Comparison of ENCODE assay signal across 29 mouse cellular contexts in genomic region chr2:37376018-37376417, GRCm38 (mm10). TPM values are rescaled to one million over a fixed set of nuclear protein-coding genes. Genes with fewer than 3 reads are reported as not detected.
A peak's percentile ranks its signal among the peaks of the same experiment; 100 is the strongest.
DNase-seq lines count a peak whose midpoint lies in the region; ATAC-seq and TF ChIP-seq lines count a peak whose summit lies in the region.
"Had no signal": no experiment of that assay in that cellular context is flagged by ENCODE, and none has a peak within 500 bp of the region (broad histone marks: within the 10 kb centered on the region; RNA-seq: fewer than 3 reads in every experiment).

No protein-coding gene starts in this region.

- no peak overlapping the region for H3K9ac ChIP-seq in limb, embryonic 14.5 days (ENCODE audit: low read depth, low read length, severe bottlenecking)
- H3K9ac ChIP-seq: embryonic facial prominence, embryonic 13.5 days; hindbrain, embryonic 14.5 days; intestine, embryonic 15.5 days; neural tube, embryonic 12.5 days had no signal

- no peak for ATAC-seq in limb, embryonic 14.5 days (ENCODE audit: low FRiP score, low read depth)
- ATAC-seq in G1E (ENCODE audit: extremely low read depth, insufficient number of reproducible peaks, low FRiP score, poor library complexity, severe bottlenecking) = peak; percentile 92
- peak; percentile 93 for ATAC-seq in megakaryocyte progenitor cell, adult 5-6 weeks (replicated peaks; ENCODE audit: poor library complexity)
- no peak for ATAC-seq in monocyte, adult 5-6 weeks (replicated peaks; ENCODE audit: insufficient number of reproducible peaks, low FRiP score, low TSS enrichment, poor library complexity, severe bottlenecking)
- ATAC-seq: activated CD4-positive, CD25-positive, alpha-beta regulatory T cell, adult 4 months; intestine, embryonic 15.5 days; lung, postnatal 0 days had no signal

- WGBS in limb, embryonic 14.5 days = 100% methylated on average over 1 of the region's 1 CpGs
- 95% methylated on average over 1 of the region's 1 CpGs for WGBS in limb, embryonic 10.5 days
- WGBS in forebrain, embryonic 10.5 days = 100% methylated on average over 1 of the region's 1 CpGs
- whole genome bisulfite sequencing in kidney, adult 2 months = 85% methylated on average over 1 of the region's 1 CpGs

- peaks cover 62% of the 10 kb centered on the region for H3K36me3 ChIP-seq in limb, embryonic 14.5 days (ENCODE audit: control insufficient read depth, insufficient read depth, low read length)
- peaks cover 85% of the 10 kb centered on the region for H3K36me3 ChIP-seq in limb, embryonic 10.5 days
- H3K36me3 ChIP-seq in G1E (replicated peaks) = peaks cover 46% of the 10 kb centered on the region
- peaks cover 95% of the 10 kb centered on the region for H3K36me3 ChIP-seq in forebrain, embryonic 10.5 days (replicated peaks)
- peaks cover 8% of the 10 kb centered on the region for H3K36me3 ChIP-seq in kidney, adult 2 months (ENCODE audit: control insufficient read depth, insufficient read depth, low read length)

- H3K27ac ChIP-seq in limb, embryonic 14.5 days (replicated peaks; ENCODE audit: low read depth, low read length) = no peak overlapping the region
- H3K27ac ChIP-seq in limb, embryonic 10.5 days = no peak overlapping the region
- no peak overlapping the region for H3K27ac ChIP-seq in forebrain, embryonic 10.5 days
- no peak overlapping the region for H3K27ac ChIP-seq in kidney, adult 2 months (ENCODE audit: insufficient read depth, low read depth, low read length)
- H3K27ac ChIP-seq: embryonic facial prominence, embryonic 13.5 days; heart, embryonic 10.5 days; hindbrain, embryonic 14.5 days; intestine, embryonic 15.5 days; neural tube, embryonic 12.5 days; stomach, postnatal 0 days had no signal

- H3K4me3 ChIP-seq in limb, embryonic 14.5 days (replicated peaks; ENCODE audit: low read length) = no peak overlapping the region
- H3K4me3 ChIP-seq in limb, embryonic 10.5 days = no peak overlapping the region
- no peak overlapping the region for H3K4me3 ChIP-seq in G1E (ENCODE audit: low read depth, low read length)
- no peak overlapping the region for H3K4me3 ChIP-seq in forebrain, embryonic 10.5 days
- H3K4me3 ChIP-seq in kidney, adult 2 months (ENCODE audit: insufficient read depth, low read depth, low read length) = no peak overlapping the region
- H3K4me3 ChIP-seq: embryonic facial prominence, embryonic 13.5 days; heart, embryonic 10.5 days; intestine, embryonic 15.5 days; megakaryocyte, embryonic 14.5 days; neural tube, embryonic 12.5 days had no signal

- DNase-seq in limb, embryonic 14.5 days (ENCODE audit: low spot score) = peak; percentile 9
- no peak for DNase-seq in limb, embryonic 10.5 days (ENCODE audit: low spot score)
- DNase-seq in G1E (ENCODE audit: low spot score) = no peak
- peak; percentile 16 for DNase-seq in c-Kit-positive CD71-positive TER-119-positive erythroid progenitor cells, embryonic 14.5 days (ENCODE audit: low spot score)
- no peak for DNase-seq in forebrain, embryonic 10.5 days (ENCODE audit: extremely low spot score, low spot score)
- DNase-seq in kidney, adult 2 months = no peak
- DNase-seq: adrenal gland, postnatal 14 days; cerebellum, adult 8-10 months; gastrocnemius, postnatal 10 days; heart, postnatal 10 days; kidney, postnatal 10 days; right cerebral cortex, postnatal 14 days; thymus, postnatal 25 days had no signal

- H3K4me1 ChIP-seq in limb, embryonic 14.5 days (ENCODE audit: control insufficient read depth, insufficient read depth, low read length) = no peaks in the 10 kb centered on the region
- no peaks in the 10 kb centered on the region for H3K4me1 ChIP-seq in limb, embryonic 10.5 days
- peaks cover 19% of the 10 kb centered on the region for H3K4me1 ChIP-seq in G1E (ENCODE audit: insufficient read depth, low read depth, low read length)
- H3K4me1 ChIP-seq in forebrain, embryonic 10.5 days = no peaks in the 10 kb centered on the region
- no peaks in the 10 kb centered on the region for H3K4me1 ChIP-seq in kidney, adult 2 months (ENCODE audit: control insufficient read depth, insufficient read depth, low read length)
- H3K4me1 ChIP-seq: embryonic facial prominence, embryonic 13.5 days; heart, embryonic 10.5 days; intestine, embryonic 15.5 days; neural tube, embryonic 12.5 days had no signal

- H3K9me3 ChIP-seq in limb, embryonic 14.5 days (ENCODE audit: control insufficient read depth, low read length) = no peaks in the 10 kb centered on the region
- H3K9me3 ChIP-seq in limb, embryonic 10.5 days (replicated peaks) = no peaks in the 10 kb centered on the region
- H3K9me3 ChIP-seq in G1E (replicated peaks) = no peaks in the 10 kb centered on the region
- no peaks in the 10 kb centered on the region for H3K9me3 ChIP-seq in forebrain, embryonic 10.5 days
- H3K9me3 ChIP-seq: embryonic facial prominence, embryonic 13.5 days; heart, embryonic 10.5 days; intestine, embryonic 15.5 days; megakaryocyte, embryonic 14.5 days; neural tube, embryonic 12.5 days had no signal

- TF ChIP-seq CTCF in G1E (IDR thresholded peaks at IDR 0.05; ENCODE audit: low read depth, low read length) = no peak
- no peak for TF ChIP-seq CTCF in kidney, adult 2 months (conservative IDR thresholded peaks at IDR 0.05; ENCODE audit: insufficient read depth, insufficient read length, low read depth, low read length)

- TF ChIP-seq POLR2A in limb, embryonic 14.5 days (IDR thresholded peaks at IDR 0.05; ENCODE audit: borderline replicate concordance, extremely low read depth, insufficient read depth, insufficient read length) = no peak
- TF ChIP-seq POLR2A in kidney, adult 2 months (IDR thresholded peaks at IDR 0.05; ENCODE audit: low read depth, low read length) = no peak

- no peak overlapping the region for H3K4me2 ChIP-seq in limb, embryonic 14.5 days (replicated peaks; ENCODE audit: low read depth, low read length, severe bottlenecking)
- H3K4me2 ChIP-seq: embryonic facial prominence, embryonic 13.5 days; hindbrain, embryonic 14.5 days; intestine, embryonic 15.5 days; neural tube, embryonic 12.5 days had no signal

- no peaks in the 10 kb centered on the region for H3K27me3 ChIP-seq in limb, embryonic 14.5 days (ENCODE audit: control insufficient read depth, insufficient read depth, low read length)
- no peaks in the 10 kb centered on the region for H3K27me3 ChIP-seq in limb, embryonic 10.5 days (ENCODE audit: low read depth, poor library complexity, severe bottlenecking)
- H3K27me3 ChIP-seq in G1E (ENCODE audit: insufficient read depth, low read length) = no peaks in the 10 kb centered on the region
- no peaks in the 10 kb centered on the region for H3K27me3 ChIP-seq in forebrain, embryonic 10.5 days (ENCODE audit: poor library complexity, severe bottlenecking)
- H3K27me3 ChIP-seq in kidney, adult 2 months (replicated peaks; ENCODE audit: control insufficient read depth, insufficient read depth, low read length) = no peaks in the 10 kb centered on the region
- H3K27me3 ChIP-seq: embryonic facial prominence, embryonic 13.5 days; intestine, embryonic 15.5 days; megakaryocyte, embryonic 14.5 days; neural tube, embryonic 12.5 days had no signal

RNA-seq across cellular contexts. Expression of gene Pdcl, which starts 16.9 kb away (rescaled TPM):
- polyA plus RNA-seq in limb, embryonic 14.5 days (2012; rRNA removed) = 25.1 and 26.7 TPM in 2 replicates
- 38.6 and 41.0 TPM in 2 replicates for polyA plus RNA-seq in limb, embryonic 14.5 days (2014; fragmentation: Nextera tagmentation; extraction: Ambion mirVana)
- polyA plus RNA-seq in limb, embryonic 10.5 days (2016; fragmentation: Nextera tagmentation; extraction: Ambion mirVana) = 37.2 and 43.8 TPM in 2 replicates
- total RNA-seq in G1E (2014; fragmentation: Nextera tagmentation) = 43.0 and 46.4 TPM in 2 replicates
- total RNA-seq in G1E (2017) = 58.4 and 72.6 TPM in 2 replicates
- 13.6 and 22.7 TPM in 2 replicates for polyA plus RNA-seq in G1E (2012)
- total RNA-seq in megakaryocyte progenitor cell, adult 5-6 weeks (2015) = 27.3 TPM in 2 replicates
- total RNA-seq in megakaryocyte progenitor cell, adult 5-6 weeks (2017) = 56.1 and 98.5 TPM in 2 replicates
- 49.5 and 50.8 TPM in 2 replicates for polyA plus RNA-seq in forebrain, embryonic 10.5 days (2016; fragmentation: Nextera tagmentation; extraction: Ambion mirVana)
- total RNA-seq in monocyte, adult 5-6 weeks (2017) = 71.6 to 76.0 TPM (median 75.3 TPM) in 3 replicates
- 9.2 and 12.3 TPM in 2 replicates for polyA plus RNA-seq in kidney, adult 2 months (2012; rRNA removed)

RNA-seq across cellular contexts. Expression of gene Rc3h2, which starts 46.7 kb away (rescaled TPM):
- 15.7 and 15.9 TPM in 2 replicates for polyA plus RNA-seq in limb, embryonic 14.5 days (2012; rRNA removed)
- 17.0 and 19.7 TPM in 2 replicates for polyA plus RNA-seq in limb, embryonic 14.5 days (2014; fragmentation: Nextera tagmentation; extraction: Ambion mirVana)
- 15.1 and 18.6 TPM in 2 replicates for polyA plus RNA-seq in limb, embryonic 10.5 days (2016; fragmentation: Nextera tagmentation; extraction: Ambion mirVana)
- total RNA-seq in G1E (2014; fragmentation: Nextera tagmentation) = 86.0 and 118 TPM in 2 replicates
- total RNA-seq in G1E (2017) = 58.3 and 68.1 TPM in 2 replicates
- 1.7 and 2.1 TPM in 2 replicates for polyA plus RNA-seq in G1E (2012)
- total RNA-seq in megakaryocyte progenitor cell, adult 5-6 weeks (2015) = 28.8 and 29.9 TPM in 2 replicates
- 23.1 and 37.1 TPM in 2 replicates for total RNA-seq in megakaryocyte progenitor cell, adult 5-6 weeks (2017)
- 17.9 and 20.5 TPM in 2 replicates for polyA plus RNA-seq in forebrain, embryonic 10.5 days (2016; fragmentation: Nextera tagmentation; extraction: Ambion mirVana)
- 48.1 to 72.0 TPM (median 49.0 TPM) in 3 replicates for total RNA-seq in monocyte, adult 5-6 weeks (2017)
- 6.4 and 7.0 TPM in 2 replicates for polyA plus RNA-seq in kidney, adult 2 months (2012; rRNA removed)

RNA-seq across cellular contexts. Expression of gene Olfr368, which starts 49.7 kb away (rescaled TPM):
- not detected in 2 replicates for polyA plus RNA-seq in limb, embryonic 14.5 days (2012; rRNA removed)
- polyA plus RNA-seq in limb, embryonic 14.5 days (2014; fragmentation: Nextera tagmentation; extraction: Ambion mirVana) = not detected in 2 replicates
- polyA plus RNA-seq in limb, embryonic 10.5 days (2016; fragmentation: Nextera tagmentation; extraction: Ambion mirVana) = not detected in 2 replicates
- total RNA-seq in G1E (2014; fragmentation: Nextera tagmentation) (not detected in 2 replicates), G1E (2017) (not detected in 2 replicates)
- not detected in 2 replicates for polyA plus RNA-seq in G1E (2012)
- not detected in 2 replicates for total RNA-seq in megakaryocyte progenitor cell, adult 5-6 weeks (2015)
- not detected in 2 replicates for total RNA-seq in megakaryocyte progenitor cell, adult 5-6 weeks (2017)
- polyA plus RNA-seq in forebrain, embryonic 10.5 days (2016; fragmentation: Nextera tagmentation; extraction: Ambion mirVana) = not detected in 2 replicates
- not detected in 3 replicates for total RNA-seq in monocyte, adult 5-6 weeks (2017)
- not detected in 2 replicates for polyA plus RNA-seq in kidney, adult 2 months (2012; rRNA removed)
- total RNA-seq: adrenal gland, postnatal 14 days; gastrocnemius, postnatal 10 days; heart, postnatal 10 days; liver, adult 2 months; midbrain, postnatal 0 days had no signal
- polyA plus RNA-seq: activated CD4-positive, CD25-positive, alpha-beta regulatory T cell, adult 4 months; cortical plate, adult 2 months; embryonic facial prominence, embryonic 13.5 days; forebrain, embryonic 11.5 days; frontal cortex, adult 2 months; heart, embryonic 10.5 days; hindbrain, embryonic 14.5 days; intestine, embryonic 15.5 days; liver, adult 2 months; lung, postnatal 0 days; midbrain, postnatal 0 days; neural tube, embryonic 12.5 days; stomach, postnatal 0 days had no signal

Comparison
In these comparisons a context has a peak if more than half of its experiments do, and no peak if none do; other contexts are left out.
1. DNase-seq: peak in limb, embryonic 14.5 days (single experiment) and c-Kit-positive CD71-positive TER-119-positive erythroid progenitor cells, embryonic 14.5 days (single experiment); none in limb, embryonic 10.5 days (single experiment), G1E (single experiment), forebrain, embryonic 10.5 days (single experiment) and kidney, adult 2 months (single experiment).
2. ATAC-seq: peak in G1E (single experiment) and megakaryocyte progenitor cell, adult 5-6 weeks (single experiment); none in limb, embryonic 14.5 days (single experiment) and monocyte, adult 5-6 weeks (single experiment).